Mouse (Mus musculus): ENCODE measurements around the gene Mrpl58. TPM values are rescaled to one million over a fixed set of nuclear protein-coding genes. Genes with fewer than 3 reads are reported as not detected.
A peak's percentile ranks its signal among the peaks of the same experiment; 100 is the strongest.

The Mrpl58 gene
- polyA plus RNA-seq (2015; fragmentation: Nextera tagmentation; extraction: Ambion mirVana) = 68.8 and 71.7 TPM in 2 replicates

DNA sequence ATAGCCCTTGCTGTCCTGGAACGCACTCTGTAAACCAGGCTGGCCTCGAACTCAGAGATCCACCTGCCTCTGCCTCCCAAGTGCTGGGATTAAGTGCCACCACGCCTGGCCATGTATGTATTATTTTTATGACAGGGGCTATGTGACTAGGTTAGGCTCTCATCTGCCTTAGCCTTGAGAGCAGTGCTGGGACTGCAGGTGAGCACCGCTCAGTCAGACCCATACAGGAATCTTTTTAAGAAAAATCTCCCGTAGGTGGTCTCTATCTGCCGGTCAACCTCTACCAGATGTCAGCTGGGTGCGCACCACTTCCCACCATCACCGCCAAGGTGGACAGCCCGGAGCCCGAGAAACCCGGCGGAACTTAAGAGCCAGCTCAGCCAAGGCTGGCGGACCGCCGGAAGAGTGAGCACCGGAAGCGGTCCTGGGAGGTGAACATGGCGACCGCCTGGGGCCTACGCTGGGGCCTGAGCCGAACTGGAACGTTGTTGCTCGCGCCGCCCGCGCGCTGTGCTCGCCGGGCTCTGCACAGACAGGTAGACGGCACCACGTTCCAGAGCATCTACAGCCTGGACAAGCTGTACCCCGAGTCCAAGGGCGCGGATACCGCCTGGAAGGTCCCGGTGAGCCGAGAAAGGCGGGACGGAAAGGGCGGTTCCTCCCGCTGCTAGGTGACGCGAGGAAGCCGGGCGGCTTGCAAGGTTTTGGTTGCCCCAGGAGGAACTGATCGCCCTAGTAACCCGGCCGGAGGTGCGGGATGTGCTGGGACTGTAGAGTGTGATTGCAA is at the start of gene Mrpl58:
Gene Mrpl58, plus strand, starts transcription at position 415 of the 787 bp plus-strand sequence.
- Histone ChIP-seq H3K27me3 (ENCODE audit: control insufficient read depth, insufficient read depth, low read depth, low read length) (no peaks in the 10 kb centered on the region), H3K9ac (ENCODE audit: low read depth, low read length) (peak within 1 kb of the TSS; percentile 84), H3K27ac (ENCODE audit: low read length) (peak within 1 kb of the TSS; percentile 75), H3K9me3 (replicated peaks; ENCODE audit: control insufficient read depth, low read length) (no peaks in the 10 kb centered on the region), H3K4me2 (ENCODE audit: low read depth, low read length) (peak within 1 kb of the TSS; percentile 89), H3K4me1 (ENCODE audit: control insufficient read depth, low read depth, low read length) (peaks cover 13% of the 10 kb centered on the region), H3K4me3 (ENCODE audit: low read depth, low read length) (peak within 1 kb of the TSS; percentile 86), H3K36me3 (ENCODE audit: control insufficient read depth, insufficient read depth) (no peaks in the 10 kb centered on the region)
- 3% methylated on average over 50 of the region's 50 CpGs for WGBS (ENCODE audit: insufficient replicate concordance)
- ATAC-seq (ENCODE audit: low read depth) = peak; percentile 90

DNA sequence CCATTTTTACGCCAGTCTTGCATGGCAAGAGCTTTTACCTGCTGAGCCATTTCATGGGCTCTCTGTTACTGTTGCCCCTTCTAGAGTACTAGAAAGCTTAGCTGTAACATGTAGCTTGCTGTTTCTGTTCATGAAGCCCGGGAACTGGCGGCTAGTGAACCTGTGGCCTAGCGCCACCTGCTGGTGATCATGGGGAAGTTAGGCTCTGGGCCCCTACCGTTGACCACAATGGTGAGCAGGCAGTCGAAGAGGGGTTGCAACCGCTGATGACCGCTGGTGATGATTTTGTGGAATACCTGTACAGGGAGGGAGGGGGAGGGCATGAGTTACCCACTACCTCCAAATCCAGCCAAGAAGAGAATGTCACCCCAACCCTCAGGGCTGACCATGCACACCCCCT is 49.4 kb upstream of the Mrpl58 start:
- no peak overlapping the region for H3K4me2 ChIP-seq (ENCODE audit: low read depth, low read length)
- no peaks in the 10 kb centered on the region; the same call in 1 of the 2 replicates for H3K27me3 ChIP-seq (ENCODE audit: control insufficient read depth, insufficient read depth, low read depth, low read length)
- no peak overlapping the region for H3K4me3 ChIP-seq (ENCODE audit: low read depth, low read length)
- no peaks in the 10 kb centered on the region for H3K36me3 ChIP-seq (ENCODE audit: control insufficient read depth, insufficient read depth)
- H3K27ac ChIP-seq (ENCODE audit: low read length) = no peak overlapping the region
- no peak overlapping the region for H3K9ac ChIP-seq (ENCODE audit: low read depth, low read length)
- no peaks in the 10 kb centered on the region for H3K9me3 ChIP-seq (replicated peaks; ENCODE audit: control insufficient read depth, low read length)
- H3K4me1 ChIP-seq (ENCODE audit: control insufficient read depth, low read depth, low read length) = no peaks in the 10 kb centered on the region
- WGBS (ENCODE audit: insufficient replicate concordance) = 6% methylated on average over 8 of the region's 8 CpGs
- ATAC-seq (ENCODE audit: low read depth) = no peak

DNA sequence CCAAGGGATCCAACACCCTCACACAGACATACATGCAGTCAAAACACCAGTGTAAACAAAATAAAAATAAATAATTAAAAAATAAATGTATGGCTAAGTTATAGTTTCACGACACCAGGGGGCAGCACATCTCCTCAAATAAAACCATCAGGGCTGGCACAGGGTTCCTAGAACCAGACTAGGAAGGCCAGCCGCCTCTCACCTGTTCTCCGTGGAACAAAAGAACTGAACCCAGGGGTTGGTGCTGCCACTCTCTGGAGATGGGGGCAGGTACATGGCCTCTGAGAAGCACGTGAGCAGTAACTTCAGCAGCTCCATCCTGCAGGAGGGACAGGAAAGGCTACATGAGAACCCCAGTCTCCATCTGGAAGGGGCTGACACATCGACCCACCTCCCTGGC is 45.1 kb upstream of the Mrpl58 start:
- H3K36me3 ChIP-seq (ENCODE audit: control insufficient read depth, insufficient read depth) = no peaks in the 10 kb centered on the region
- no peaks in the 10 kb centered on the region for H3K27me3 ChIP-seq (ENCODE audit: control insufficient read depth, insufficient read depth, low read depth, low read length)
- 13% methylated on average over 5 of the region's 5 CpGs for WGBS (ENCODE audit: insufficient replicate concordance)
- H3K9ac ChIP-seq (ENCODE audit: low read depth, low read length) = no peak overlapping the region
- no peaks in the 10 kb centered on the region for H3K4me1 ChIP-seq (ENCODE audit: control insufficient read depth, low read depth, low read length)
- H3K27ac ChIP-seq (ENCODE audit: low read length) = no peak overlapping the region
- no peaks in the 10 kb centered on the region for H3K9me3 ChIP-seq (replicated peaks; ENCODE audit: control insufficient read depth, low read length)
- H3K4me3 ChIP-seq (ENCODE audit: low read depth, low read length) = no peak overlapping the region
- no peak overlapping the region for H3K4me2 ChIP-seq (ENCODE audit: low read depth, low read length)
- no peak for ATAC-seq (ENCODE audit: low read depth)

DNA sequence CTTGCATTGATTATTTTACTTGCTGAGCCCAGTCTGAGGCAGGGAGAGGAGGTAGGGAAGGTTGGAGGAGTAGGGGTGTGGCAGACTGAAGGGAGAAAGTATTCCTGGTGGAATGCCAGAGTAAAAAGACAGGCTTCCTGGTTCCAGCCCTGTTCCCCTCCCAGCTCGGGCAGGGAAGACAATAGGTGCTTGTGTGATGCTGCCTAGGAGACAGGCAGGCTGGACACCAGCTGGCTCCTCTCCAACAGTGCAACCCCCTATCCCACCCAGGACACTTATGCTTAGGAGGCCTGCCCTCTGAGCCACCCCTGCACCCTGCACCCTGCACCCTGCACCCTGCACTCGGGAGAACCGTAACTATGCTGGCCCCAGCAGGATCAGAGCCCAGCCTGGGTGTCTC is 44.3 kb upstream of the Mrpl58 start:
- H3K9me3 ChIP-seq (replicated peaks; ENCODE audit: control insufficient read depth, low read length) = no peaks in the 10 kb centered on the region
- ATAC-seq (ENCODE audit: low read depth) = no peak
- H3K4me1 ChIP-seq (ENCODE audit: control insufficient read depth, low read depth, low read length) = no peaks in the 10 kb centered on the region
- H3K36me3 ChIP-seq (ENCODE audit: control insufficient read depth, insufficient read depth) = no peaks in the 10 kb centered on the region
- H3K9ac ChIP-seq (ENCODE audit: low read depth, low read length) = no peak overlapping the region
- WGBS (ENCODE audit: insufficient replicate concordance) = 40% methylated on average over 3 of the region's 3 CpGs
- H3K27ac ChIP-seq (ENCODE audit: low read length) = no peak overlapping the region
- no peaks in the 10 kb centered on the region for H3K27me3 ChIP-seq (ENCODE audit: control insufficient read depth, insufficient read depth, low read depth, low read length)
- H3K4me3 ChIP-seq (ENCODE audit: low read depth, low read length) = no peak overlapping the region
- no peak overlapping the region for H3K4me2 ChIP-seq (ENCODE audit: low read depth, low read length)

DNA sequence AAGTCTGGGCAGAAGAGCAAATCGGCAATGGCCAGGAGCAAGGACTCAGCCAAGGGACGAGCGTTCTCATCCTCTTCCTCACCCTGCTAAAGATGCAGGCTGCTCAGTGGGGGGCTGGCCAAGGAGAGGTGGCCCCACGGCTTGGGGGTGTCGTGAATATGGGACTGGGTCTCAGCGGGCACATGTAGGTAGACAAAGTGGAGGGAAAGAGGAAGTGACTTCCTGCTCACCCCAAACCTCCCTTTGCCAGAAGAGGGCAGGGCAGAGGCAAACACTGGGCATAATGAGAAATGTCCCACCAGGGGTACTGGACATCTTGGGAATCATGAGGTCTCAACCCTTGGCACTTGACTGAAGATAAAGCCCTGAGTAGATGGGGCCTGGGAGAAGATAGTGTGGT is 43.8 kb upstream of the Mrpl58 start:
- Histone ChIP-seq H3K4me2 (ENCODE audit: low read depth, low read length) (no peak overlapping the region), H3K4me3 (ENCODE audit: low read depth, low read length) (no peak overlapping the region), H3K9me3 (replicated peaks; ENCODE audit: control insufficient read depth, low read length) (no peaks in the 10 kb centered on the region), H3K9ac (ENCODE audit: low read depth, low read length) (no peak overlapping the region), H3K27ac (ENCODE audit: low read length) (no peak overlapping the region), H3K4me1 (ENCODE audit: control insufficient read depth, low read depth, low read length) (no peaks in the 10 kb centered on the region), H3K36me3 (ENCODE audit: control insufficient read depth, insufficient read depth) (no peaks in the 10 kb centered on the region), H3K27me3 (ENCODE audit: control insufficient read depth, insufficient read depth, low read depth, low read length) (no peaks in the 10 kb centered on the region)
- ATAC-seq (ENCODE audit: low read depth) = no peak
- WGBS (ENCODE audit: insufficient replicate concordance) = 49% methylated on average over 6 of the region's 6 CpGs

DNA sequence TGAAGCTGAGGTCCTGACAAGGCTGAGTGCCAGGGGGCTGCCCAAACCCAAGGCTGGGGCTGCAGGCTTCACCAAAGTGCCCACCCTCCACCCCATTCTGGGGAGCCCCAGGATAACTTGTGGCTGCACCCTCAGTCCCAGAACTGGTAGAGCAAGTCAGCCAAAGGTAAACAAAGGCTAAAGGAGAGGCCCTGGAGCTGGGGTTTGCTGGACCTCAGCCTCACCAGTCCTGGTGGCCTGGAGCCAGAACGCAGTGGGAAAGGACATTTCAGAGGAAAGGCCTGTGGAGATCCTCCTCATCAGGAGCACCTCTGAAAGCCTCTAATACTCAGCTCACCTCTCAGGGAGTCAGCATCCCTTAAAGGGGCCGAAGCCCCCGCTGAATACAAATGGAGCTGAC is 39.4 kb upstream of the Mrpl58 start:
- no peak overlapping the region for H3K4me3 ChIP-seq (ENCODE audit: low read depth, low read length)
- H3K27ac ChIP-seq (ENCODE audit: low read length) = no peak overlapping the region
- H3K36me3 ChIP-seq (ENCODE audit: control insufficient read depth, insufficient read depth) = no peaks in the 10 kb centered on the region
- no peak overlapping the region for H3K4me2 ChIP-seq (ENCODE audit: low read depth, low read length)
- 77% methylated on average over 3 of the region's 3 CpGs for WGBS (ENCODE audit: insufficient replicate concordance)
- H3K27me3 ChIP-seq (ENCODE audit: control insufficient read depth, insufficient read depth, low read depth, low read length) = peaks cover 31% of the 10 kb centered on the region
- ATAC-seq (ENCODE audit: low read depth) = no peak
- H3K4me1 ChIP-seq (ENCODE audit: control insufficient read depth, low read depth, low read length) = peaks cover 4% of the 10 kb centered on the region
- no peak overlapping the region for H3K9ac ChIP-seq (ENCODE audit: low read depth, low read length)
- no peaks in the 10 kb centered on the region for H3K9me3 ChIP-seq (replicated peaks; ENCODE audit: control insufficient read depth, low read length)

DNA sequence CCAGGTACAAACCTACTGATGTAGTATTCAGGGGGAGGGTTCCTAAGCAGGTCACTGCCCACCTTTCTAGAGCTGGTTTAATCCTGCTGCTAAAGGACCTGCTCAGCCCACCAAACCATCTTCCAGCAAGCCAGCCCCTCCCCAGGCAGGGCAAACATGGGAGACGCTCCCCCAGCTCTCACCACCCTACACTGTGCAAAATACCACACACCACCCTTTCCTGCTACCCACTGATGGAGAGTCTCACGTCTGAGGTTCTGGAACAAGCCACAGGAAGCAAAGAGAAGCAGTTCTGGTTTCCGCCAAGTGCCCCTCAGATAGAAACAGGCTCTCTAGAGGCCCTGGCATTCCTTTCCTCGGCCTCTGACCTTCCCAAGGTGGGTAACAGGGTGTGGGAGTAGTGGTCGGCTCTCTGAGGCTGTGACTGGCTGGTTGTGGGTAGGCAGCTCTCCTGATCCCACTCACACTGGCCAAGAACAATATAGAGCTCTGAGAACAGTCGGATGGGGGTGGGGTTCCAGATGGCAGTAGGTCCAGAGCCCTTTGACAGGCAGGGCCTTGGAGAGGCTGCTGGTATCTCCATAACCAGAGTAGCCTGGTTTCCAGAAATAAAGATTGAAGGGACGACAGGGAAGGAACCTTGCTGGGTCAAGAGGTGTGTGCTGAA is 37.4 kb upstream of the Mrpl58 start:
- Histone ChIP-seq H3K4me3 (ENCODE audit: low read depth, low read length) (no peak overlapping the region), H3K27me3 (ENCODE audit: control insufficient read depth, insufficient read depth, low read depth, low read length) (peaks cover 33% of the 10 kb centered on the region)

DNA sequence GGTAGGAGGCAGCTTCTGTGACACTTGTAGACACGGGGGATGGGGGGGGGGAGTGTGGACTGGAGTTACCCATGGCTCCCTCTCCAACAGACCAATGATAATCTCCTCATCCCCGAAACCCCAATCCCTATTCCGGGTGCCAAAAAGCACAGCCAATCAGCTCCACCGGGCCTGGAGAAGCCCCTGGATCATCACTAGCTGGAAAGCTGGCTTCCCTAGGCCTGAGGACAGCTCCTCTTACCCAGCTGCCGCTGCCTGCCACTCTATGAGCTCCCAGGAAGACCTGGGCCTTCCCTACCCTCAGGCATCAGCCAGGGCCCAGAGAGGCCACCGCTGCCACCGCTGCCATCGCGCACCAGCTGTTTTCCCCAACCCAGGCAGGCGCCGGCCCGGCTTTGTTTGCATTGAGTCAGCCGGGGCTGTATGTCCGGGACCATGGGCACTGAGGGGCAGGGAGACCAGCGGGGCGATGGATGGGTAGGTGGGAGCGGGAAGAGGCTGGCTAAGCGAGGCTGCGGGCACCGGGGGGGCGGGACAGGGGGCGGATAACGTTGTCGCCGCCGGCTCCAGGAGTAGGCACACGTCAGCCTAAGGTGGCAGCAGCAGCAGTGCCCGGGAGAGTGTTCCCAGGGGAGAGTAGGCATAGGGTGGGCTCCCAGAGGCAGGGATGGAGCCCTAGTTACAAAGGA is 36.7 kb upstream of the Mrpl58 start:
- Histone ChIP-seq H3K9me3 (replicated peaks; ENCODE audit: control insufficient read depth, low read length) (no peaks in the 10 kb centered on the region), H3K4me1 (ENCODE audit: control insufficient read depth, low read depth, low read length) (peaks cover 4% of the 10 kb centered on the region), H3K9ac (ENCODE audit: low read depth, low read length) (peak overlapping the region; percentile 14; the same call in 1 of the 2 replicates), H3K27me3 (ENCODE audit: control insufficient read depth, insufficient read depth, low read depth, low read length) (peaks cover 37% of the 10 kb centered on the region), H3K27ac (ENCODE audit: low read length) (no peak overlapping the region), H3K4me2 (ENCODE audit: low read depth, low read length) (peak overlapping the region; percentile 65), H3K4me3 (ENCODE audit: low read depth, low read length) (peak overlapping the region; percentile 47), H3K36me3 (ENCODE audit: control insufficient read depth, insufficient read depth) (no peaks in the 10 kb centered on the region)
- 6% methylated on average over 28 of the region's 28 CpGs for WGBS (ENCODE audit: insufficient replicate concordance)
- ATAC-seq (ENCODE audit: low read depth) = no peak

More for the DNA sequence above, 37.4 kb upstream of the Mrpl58 start:
- WGBS (ENCODE audit: insufficient replicate concordance) = 18% methylated on average over 7 of the region's 7 CpGs
- Histone ChIP-seq H3K4me1 (ENCODE audit: control insufficient read depth, low read depth, low read length) (peaks cover 4% of the 10 kb centered on the region), H3K27ac (ENCODE audit: low read length) (no peak overlapping the region), H3K9me3 (replicated peaks; ENCODE audit: control insufficient read depth, low read length) (no peaks in the 10 kb centered on the region), H3K36me3 (ENCODE audit: control insufficient read depth, insufficient read depth) (no peaks in the 10 kb centered on the region), H3K9ac (ENCODE audit: low read depth, low read length) (no peak overlapping the region), H3K4me2 (ENCODE audit: low read depth, low read length) (no peak overlapping the region)
- no peak for ATAC-seq (ENCODE audit: low read depth)

All from liver, embryonic 16.5 days (tissue).